Mouse (Mus musculus) 3T3-L1 (cell line): ENCODE results near the gene Brd4.

Experiments used
- DNase-seq: peaks from one replicate; pipeline ENCODE4 v3.0.0-alpha.2; 2015; ENCODE audit warnings: low read depth, low spot score

Gene Brd4

DNA sequence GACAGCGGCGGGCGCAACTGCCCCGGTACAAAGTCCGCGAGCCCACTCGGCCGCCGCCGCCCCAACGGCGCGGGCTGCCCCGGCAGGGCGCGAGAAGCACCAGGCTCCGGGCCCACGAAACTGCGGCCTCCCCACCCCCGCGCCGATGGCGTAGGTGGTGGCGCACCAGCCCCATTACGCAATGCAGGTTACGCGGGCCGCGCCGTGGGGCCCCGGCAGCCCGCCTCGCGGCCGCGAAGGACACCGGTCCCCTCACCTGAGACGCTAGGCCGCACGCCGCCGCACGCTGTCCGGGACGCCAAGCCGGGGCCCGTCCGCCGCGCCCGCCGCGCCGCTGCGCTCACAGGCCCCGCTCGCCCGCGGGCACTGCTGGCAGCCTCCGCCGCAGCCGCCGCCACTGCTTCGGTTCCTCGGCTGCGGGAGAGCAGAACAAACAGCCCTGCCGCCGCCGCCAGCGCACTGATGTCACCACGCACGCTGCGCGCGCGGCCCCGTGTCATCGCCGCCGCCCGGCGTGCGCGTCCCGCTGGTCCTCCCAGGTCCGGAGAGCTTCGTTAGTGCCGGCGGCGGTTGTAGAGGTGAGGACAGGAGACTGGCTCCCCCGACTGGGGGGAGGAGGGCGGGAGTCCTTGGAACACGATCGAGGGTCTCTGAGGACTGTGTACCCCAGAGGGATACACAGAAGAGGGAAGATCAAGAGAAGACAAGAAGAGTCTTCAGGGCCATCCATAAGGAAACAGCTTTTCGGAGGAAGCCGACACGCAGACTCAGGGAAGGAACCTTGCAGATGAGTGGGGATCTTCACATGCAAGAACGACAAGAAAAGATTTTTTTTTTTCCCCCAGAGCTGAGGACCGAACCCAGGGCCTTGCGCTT is at the start of gene Brd4:
TSS of gene Brd4 (minus strand) at position 461 of the 876 bp plus-strand sequence.
- peak; percentile 86 for DNase-seq

DNA sequence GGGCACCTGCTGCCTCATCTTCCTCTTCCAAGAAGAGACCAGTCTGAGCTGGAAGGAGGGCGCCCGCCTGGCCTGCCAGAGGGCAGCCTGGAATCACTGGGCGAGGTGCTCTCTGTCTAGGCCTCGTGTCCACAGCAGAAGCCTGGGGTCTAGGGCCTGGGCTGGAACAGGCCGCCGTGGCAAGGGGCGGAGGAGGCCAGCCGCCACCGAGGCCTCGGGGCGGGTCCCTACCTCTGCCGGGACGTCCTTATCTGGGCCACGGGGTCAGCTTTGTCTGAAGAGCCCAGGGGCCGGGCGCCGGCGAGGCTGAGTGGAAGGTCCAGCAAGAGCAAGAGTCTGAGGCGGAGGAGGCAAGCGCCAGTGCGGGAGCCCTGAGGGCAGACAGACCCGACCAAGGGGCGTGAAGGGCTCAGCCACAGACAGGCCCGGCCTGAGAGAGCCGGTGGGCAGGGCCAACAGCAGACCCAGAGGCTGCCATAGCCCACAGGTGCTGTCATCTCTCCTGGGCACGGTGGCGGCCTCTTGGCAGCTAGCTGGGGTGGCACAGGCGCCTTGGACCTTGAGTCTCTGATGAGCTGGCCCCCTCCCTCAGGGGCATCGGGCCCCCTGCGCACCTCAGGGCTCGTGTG is 49.3 kb upstream of the Brd4 start:
- no peak for DNase-seq

DNA sequence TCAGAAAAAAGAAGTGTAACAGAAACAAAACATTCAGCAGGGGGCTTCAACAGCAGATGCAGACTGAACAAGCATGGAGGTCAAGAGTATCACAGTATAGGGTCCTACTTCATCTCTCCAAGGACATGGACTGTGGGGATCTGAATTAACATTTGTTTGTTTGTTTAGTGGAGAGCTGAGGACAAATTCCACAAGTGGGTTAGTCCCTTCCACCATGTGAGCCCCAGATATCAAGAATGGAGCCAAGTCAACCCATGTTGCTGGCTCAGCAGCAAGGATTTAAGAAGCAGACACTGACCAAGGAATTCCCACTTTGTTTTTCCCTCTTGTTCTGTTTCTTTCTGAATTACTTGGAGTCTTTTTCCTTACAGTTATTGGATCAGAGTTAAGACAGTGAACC is 43.0 kb upstream of the Brd4 start:
- DNase-seq: no peak

DNA sequence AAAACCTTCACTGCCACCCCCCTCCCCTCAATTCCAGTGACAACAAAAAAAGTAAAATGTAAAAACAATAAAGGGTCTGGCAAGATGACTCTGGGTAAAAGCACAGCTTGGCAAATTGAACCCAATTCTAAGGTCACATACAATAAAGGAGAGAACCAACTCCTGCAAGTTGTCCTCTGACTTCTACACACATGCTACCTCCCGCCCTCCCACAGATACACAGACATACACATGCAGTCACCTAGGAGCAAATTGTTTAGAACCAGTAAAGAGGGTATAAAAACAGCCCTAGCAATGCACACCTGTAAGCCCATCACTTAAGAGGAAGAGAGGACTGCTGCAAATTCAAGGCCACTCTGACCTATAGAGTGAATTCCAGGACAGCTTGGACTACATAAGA is 38.3 kb upstream of the Brd4 start:
- DNase-seq: no peak

DNA sequence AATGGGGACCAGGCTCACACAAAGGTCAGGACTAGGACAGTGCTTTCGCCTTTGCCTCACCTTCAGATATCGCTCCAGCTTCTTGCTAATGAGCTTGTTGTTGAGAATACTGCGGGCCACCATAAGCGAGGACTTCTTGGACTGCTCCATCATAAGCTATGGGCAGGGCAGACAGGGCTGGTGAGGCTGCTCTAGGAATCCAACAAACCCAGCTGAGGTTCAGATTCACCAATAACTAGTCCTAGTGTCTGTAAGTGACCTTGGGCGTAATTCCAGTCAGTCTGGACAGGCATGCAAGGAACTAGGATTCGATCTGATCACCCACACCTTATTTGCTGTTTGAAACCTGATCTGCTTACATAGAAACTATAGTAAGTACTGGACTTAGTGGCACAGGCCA is 37.3 kb upstream of the Brd4 start:
- peak; percentile 40 for DNase-seq

DNA sequence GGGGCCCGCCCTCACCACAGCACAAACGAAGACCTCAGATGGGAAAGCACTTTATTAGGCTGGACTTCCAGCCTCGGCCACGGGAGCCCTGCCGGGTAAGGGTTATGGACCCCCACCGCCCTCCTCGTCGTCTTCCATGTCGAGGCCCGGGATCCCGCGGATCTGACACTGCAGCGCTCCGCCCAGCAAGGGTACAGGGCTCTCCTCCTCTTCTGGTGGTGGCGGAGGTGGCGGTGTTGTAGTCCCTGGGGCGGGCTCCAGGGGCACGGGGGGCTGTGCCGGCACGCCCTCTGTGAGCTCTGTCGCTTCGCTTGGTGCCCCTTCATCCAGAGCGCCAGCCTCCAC is 36.8 kb upstream of the Brd4 start:
- no peak for DNase-seq

DNA sequence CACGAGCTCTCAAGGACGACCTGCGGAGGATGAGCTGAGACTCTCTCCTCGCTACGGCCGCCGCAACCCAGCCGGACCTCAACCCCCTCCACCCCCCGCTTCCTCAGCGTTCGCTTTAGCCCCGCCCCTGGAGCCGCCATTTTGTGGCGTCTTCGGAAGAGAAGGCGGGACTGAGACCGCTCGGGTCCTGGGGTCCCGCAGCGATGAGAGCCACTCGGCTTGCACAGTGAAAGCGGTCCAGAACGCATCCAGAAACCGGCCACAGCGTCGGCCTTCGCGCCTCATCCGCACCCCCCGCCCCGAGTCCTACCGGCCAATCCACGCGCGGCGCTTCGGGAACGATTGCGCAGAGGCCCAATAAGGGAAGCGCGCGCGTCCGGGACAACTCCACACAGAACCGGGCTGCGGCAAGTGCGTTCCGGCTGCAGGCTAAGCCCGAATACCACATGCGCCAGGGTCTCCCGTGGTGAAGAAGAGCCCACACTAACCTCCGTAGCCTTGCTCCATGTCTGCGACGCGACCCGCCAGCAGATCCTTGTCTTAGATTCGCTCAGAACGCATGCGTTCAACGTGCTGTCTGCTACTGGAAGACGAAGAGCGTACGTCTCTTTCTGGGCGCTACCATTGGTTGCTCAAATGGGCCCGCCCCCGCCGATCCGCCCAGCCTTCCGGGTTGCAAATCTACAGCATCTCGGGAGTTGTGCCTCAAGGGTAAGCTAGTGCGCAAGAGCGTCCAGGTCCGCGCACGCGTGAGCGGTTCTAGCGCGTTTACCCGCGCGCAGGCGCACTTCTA is 36.3 kb upstream of the Brd4 start, which contains the start of gene Akap8:
TSS of gene Akap8 (minus strand) at position 642 of the 793 bp plus-strand sequence.
- peak; percentile 99 for DNase-seq

DNA sequence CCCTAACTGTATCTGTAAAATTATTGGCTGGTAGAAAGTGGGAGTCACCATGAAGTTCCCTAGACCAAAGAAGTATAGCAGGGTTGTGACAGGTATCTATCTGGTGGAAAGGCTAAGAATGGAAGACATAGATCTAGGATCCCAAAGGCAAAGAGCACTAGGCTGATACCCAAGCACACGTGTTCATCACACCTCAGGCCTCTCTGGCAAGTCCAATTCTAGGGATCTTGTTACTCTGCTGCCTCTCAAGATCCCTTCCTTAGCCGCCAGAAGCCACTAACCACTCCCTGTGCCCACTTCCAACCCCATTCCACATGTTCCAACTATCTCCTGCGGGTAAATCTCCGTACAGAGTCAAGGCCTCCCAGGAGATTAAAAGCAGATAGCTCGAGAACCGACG is 35.4 kb upstream of the Brd4 start:
- DNase-seq: peak; percentile 60

DNA sequence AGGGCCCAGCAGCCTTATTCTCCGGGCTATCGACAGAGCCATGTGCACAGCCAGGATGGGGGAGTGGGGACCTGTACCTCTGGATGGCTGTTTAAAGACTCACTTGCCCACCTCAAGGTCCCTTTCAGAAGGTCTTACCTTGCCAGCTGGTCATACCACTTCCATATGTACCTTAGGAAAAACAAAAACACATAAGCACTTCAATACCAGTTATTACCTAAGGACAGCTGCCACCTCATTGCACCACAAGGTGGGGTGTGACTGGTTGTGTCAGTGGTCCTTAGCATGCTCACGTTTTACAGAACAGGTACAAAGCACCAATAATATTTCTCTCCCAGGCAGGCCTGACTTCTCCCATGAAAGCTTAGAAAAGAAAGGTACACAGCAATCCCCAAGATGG is 33.2 kb upstream of the Brd4 start:
- DNase-seq: no peak

DNA sequence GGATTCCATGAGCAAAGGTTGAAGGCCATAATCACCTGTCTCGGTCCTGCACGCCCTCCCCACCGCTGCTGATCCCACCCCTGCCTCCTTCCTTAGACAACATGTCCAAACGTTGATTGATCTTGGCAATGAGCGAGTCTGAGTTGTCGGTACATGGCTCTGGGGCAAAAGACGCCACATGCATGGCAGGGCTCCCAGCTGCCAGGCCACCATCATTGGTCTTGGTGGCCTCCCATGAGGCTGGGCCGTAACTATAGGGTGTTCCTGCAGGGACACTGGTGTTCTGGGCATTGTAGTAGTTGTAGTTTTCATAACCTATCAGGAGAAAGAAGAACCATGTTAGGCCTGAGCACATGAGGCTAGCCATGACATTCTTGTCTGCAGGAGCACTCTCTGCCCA is 32.5 kb upstream of the Brd4 start:
- DNase-seq: no peak

DNA sequence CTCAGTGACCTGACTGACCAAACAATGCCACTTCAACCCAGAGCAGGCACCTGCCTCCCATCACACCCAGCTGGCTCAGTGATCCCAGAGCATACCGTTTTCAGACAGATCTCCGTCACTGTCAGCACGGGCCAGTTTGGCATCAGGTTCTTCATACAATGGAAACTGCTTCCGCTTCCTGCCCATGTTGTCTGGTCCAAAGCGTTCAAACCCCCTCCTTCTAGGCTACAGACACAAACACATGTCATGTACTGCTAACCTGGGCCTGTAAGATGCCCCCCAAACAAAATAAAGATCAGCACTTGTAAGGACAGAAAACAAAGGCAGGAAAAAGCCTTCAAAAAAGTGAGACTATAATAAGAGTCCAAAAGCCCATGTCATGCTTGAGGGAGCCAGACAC is 31.0 kb upstream of the Brd4 start:
- no peak for DNase-seq

DNA sequence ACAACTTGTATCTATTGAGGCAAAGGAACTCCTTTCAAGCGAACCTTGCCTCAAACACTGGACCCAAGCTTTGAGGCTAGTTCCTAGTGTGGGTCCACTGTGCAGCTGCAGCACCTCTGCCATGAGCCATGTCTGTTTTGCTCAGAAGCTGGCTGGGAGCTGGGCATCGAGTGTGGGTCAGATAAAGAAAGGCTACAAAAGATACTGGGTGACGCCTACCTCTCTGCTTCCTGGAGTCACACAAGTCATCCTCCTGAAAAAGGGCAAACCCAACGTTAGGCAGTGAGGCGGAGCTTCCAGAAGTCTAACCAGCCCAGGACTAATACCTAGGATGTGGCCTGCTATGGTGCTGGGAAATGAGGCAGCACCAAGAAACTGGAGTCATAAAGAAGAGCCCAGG is 29.4 kb upstream of the Brd4 start:
- DNase-seq: no peak

DNA sequence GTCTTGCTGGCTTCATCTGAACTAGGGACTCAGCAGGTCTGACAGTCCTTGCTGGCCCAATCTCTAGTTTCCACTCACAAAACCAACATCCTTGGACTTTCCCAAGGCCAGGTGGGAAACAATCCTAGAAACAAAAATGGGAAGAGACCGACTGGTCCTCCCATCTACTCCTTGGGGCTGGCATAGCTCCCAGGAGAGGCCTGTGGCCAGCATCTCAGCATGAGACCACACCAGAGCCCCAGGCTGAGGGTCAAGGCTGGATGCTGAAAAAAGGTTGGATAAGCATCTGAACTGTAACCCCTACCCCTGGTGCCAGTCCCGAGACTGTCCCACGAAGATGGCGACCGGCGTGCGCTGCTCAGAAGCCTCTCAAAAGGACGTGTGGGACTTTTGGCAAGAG is 28.3 kb upstream of the Brd4 start:
- no peak for DNase-seq

DNA sequence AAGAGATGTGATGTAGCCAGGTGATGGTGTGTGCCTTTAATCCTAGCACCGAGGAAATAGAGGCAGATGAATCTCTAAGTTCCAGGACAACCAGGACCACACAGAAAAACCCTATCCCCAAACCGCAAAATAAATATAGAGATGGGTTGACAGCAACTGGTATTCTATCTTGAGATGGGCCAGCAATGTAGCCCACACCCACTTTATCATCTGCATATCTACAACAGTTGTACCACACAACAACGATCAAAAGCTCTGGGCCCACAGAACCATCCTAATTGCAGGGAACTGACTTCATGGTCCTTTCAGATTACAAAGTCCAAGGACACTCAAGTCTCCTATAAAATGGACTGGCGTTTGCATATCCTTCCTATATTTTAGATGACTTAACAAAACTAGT is 23.4 kb upstream of the Brd4 start:
- no peak for DNase-seq

DNA sequence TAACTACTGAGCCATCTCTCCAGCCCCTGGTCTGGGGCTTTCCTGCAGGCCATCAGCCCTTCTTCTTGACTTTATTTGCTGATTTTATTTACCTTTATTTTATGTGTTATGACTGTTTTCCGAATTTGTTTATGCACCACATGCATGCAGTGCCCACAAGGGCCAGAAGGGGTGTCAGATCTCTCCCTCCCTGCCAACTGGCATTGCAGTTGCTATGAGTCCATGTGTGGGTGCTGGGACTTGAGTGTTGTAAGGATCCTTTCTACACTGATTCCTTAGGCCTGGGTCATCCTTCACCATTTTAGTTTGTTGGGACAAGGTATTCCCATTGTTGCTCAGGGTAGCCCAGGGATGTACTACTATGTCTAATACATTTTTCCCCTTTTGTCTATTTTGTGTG is 13.6 kb upstream of the Brd4 start:
- DNase-seq: no peak

DNA sequence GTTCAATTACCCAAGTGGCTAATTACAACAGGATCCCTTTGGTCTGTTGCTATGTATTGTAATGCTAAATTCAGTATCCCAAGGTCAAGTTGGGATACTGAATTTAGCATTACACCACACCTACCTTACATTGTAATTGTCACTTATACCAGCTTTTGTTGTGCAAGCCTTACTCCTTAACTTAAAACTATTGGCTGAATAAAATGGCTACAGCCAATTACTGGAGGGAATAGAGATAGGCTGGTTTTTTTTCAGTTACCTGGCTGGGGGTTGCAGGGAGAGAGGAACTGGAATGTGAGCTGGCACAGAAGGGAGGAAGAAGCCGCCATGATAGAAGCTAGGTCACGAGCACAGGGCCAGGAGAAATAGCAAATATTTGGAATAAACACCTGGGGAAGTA is 11.4 kb upstream of the Brd4 start:
- no peak for DNase-seq

DNA sequence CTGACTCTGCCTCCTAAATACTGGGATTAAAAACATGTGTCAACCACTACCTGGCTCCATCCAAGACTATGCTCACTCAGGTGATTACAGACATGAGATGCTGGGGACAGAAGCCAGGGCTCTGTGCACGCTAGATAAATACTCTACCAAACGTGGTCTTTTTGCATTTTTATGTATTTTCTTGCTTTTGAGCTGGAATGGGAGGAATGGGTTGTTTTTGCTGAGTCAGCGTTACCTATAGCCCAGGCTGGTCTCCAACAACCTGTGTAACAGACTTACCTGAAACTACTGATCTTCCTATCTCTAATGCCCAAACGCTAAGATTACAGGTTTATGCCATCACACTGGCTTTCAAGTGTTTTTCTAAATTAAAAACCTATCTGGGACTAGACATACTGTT is 10.6 kb upstream of the Brd4 start:
- DNase-seq: no peak

DNA sequence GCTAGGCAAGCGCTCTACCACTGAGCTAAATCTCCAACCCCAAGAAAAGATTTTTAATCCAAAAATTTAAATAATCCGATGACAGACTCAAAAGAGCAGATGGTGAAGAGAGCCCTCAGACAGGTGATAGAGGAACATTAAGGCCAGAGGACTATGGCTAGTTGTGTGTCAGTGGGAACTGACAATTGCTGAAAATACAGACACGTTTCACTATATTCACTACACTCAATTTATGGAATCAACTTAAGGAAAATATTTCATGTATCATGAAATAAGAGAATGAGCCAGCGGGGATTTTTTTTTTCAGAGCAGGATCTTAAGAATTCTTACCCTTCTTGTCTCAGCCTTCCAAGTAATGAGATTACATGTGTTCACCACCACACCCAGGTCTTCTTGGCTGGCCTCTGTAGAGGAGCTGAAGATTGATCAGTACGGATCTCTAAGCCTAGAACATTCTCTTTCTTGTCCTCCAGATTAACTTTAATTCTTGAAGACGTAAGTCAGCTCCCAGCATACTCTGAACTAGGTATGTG is 682 bp upstream of the Brd4 start:
- peak; percentile 40 for DNase-seq

DNA sequence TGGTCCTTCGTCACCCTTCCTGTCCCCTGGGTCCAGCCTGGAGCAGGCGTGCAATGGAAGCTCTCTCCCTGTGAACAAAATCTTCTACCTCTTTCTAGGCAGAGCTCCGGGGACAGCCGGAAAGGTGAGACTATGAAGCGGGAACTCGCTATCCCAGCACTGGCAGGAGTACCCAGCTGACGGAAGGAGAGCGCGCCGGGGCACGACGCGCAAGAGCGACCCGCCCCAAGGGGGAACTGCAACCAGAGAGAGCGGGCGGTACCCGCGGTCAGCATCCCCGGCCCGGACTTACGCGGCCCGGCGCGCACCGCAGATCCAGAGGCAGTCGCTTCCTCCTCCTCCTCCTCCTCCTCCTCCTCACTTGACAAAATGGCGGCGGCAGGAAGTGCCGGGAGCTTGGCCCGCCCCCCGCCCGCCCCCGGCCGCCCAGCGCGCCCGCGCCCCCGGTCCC is 726 bp downstream of the Brd4 start:
- peak; percentile 52 for DNase-seq

DNA sequence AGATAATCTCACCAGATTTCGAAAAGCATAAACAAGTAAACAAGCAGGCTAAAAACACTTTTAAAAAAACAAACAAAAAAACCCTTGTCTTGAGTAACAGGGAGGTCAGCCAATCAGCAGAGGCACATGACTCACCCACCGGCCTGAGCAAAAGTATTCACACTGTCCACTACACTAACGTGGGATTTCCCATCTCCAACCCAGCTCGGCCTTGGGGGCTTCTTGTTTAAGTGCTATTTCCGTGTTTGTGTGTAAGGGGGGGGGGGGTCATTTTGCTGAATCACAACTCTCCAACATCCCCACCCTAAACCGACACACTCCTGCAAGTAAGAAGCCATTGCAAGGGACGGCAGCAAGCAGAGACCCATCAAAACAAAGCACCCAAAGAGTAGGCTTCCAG is 1.2 kb downstream of the Brd4 start:
- peak; percentile 88 for DNase-seq

DNA sequence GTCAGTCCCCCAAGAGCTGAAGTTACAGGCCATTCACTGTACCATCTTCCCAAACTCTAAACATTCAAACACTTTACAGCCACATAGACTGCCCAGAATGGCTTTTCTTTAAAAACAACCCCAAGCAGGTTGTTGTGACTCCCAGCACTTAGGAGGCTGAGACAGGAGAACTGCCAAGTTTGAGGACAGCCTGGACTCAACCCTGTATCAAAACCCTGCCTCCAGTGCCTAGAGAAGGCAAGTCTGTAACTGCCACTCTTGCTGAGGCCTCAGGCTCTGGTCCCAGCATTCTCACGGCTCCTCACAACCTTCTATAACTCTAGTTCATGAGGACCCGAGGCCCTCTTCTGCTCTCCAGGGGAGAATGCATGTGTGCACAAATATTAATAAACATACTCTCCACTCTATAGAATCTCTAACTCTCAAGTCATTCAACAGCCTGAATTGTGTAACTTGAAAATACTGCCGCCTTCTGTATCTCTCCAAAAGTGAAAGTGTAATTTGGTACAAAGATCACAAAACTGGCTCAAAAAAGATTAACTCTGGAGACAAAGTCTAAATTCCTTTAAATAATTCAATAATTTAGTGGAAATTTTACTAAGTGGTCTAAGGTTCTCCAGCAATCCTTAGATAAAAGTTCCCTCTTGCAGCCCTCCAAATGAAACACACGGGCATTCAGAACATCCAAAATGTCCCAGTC is 2.8 kb downstream of the Brd4 start:
- no peak for DNase-seq

DNA sequence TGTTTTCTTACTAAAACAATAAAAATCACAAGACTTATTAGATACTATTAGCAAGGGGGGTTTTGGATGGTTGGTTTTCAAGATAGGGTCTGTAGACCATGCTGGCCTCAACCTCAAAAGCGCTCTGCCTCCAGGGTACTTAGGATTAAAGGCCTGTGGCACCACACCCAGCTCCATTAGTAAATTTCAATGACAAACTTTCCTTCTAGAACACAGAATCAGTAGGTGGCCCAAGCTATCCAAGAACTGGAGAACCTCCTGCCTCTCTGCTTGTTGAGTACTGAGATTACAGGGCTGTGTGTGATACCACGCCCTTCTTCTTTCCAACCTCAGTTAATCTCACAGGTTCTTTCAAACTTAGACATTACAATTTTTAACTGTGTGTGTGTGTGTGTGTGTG is 3.4 kb downstream of the Brd4 start:
- no peak for DNase-seq
